Mouse (Mus musculus): ENCODE data around the gene Pheta2. TPM values are rescaled to one million over a fixed set of nuclear protein-coding genes. Genes with fewer than 3 reads are reported as not detected.
A peak's percentile ranks its signal among the peaks of the same experiment; 100 is the strongest.

Gene Pheta2
- polyA plus RNA-seq, 1 experiment from 2014 or later: 5.4 TPM

- Histone ChIP-seq H3K27ac (ENCODE audit: low read depth, low read length) (peak overlapping the region; percentile 87), H3K27me3 (replicated peaks; ENCODE audit: control insufficient read depth, insufficient read depth, low read length) (no peaks in the 10 kb centered on the region), H3K4me3 (ENCODE audit: low read depth, low read length) (peak overlapping the region; percentile 60), H3K9ac (ENCODE audit: low read depth, low read length) (peak overlapping the region; percentile 57; the same call in 1 of the 2 replicates), H3K4me2 (replicated peaks; ENCODE audit: low read depth) (peak overlapping the region; percentile 67), H3K36me3 (ENCODE audit: control insufficient read depth, insufficient read depth) (peaks cover 35% of the 10 kb centered on the region), H3K4me1 (replicated peaks; ENCODE audit: control insufficient read depth, insufficient read depth, low read length) (peaks cover 29% of the 10 kb centered on the region), H3K9me3 (ENCODE audit: control insufficient read depth) (no peaks in the 10 kb centered on the region)
- 27% methylated on average over 14 of the region's 14 CpGs for WGBS
- ATAC-seq: no peak
- TF ChIP-seq CTCF (IDR thresholded peaks at IDR 0.05; ENCODE audit: low read depth): peak; percentile 48
These were observed 8.0 kb downstream of the Pheta2 start for GRCm38 (mm10) chr15:82346580-82347302.

- peak overlapping the region; percentile 67 for H3K4me2 ChIP-seq (replicated peaks; ENCODE audit: low read depth)
- no peak for TF ChIP-seq CTCF (IDR thresholded peaks at IDR 0.05; ENCODE audit: low read depth)
- peak overlapping the region; percentile 57; the same call in 1 of the 2 replicates for H3K9ac ChIP-seq (ENCODE audit: low read depth, low read length)
- H3K4me3 ChIP-seq (ENCODE audit: low read depth, low read length): peak overlapping the region; percentile 60
- peaks cover 35% of the 10 kb centered on the region for H3K36me3 ChIP-seq (ENCODE audit: control insufficient read depth, insufficient read depth)
- 61% methylated on average over 4 of the region's 4 CpGs for WGBS
- peak overlapping the region; percentile 87 for H3K27ac ChIP-seq (ENCODE audit: low read depth, low read length)
- ATAC-seq: no peak
- peaks cover 26% of the 10 kb centered on the region for H3K4me1 ChIP-seq (replicated peaks; ENCODE audit: control insufficient read depth, insufficient read depth, low read length)
- no peaks in the 10 kb centered on the region for H3K9me3 ChIP-seq (ENCODE audit: control insufficient read depth)
- no peaks in the 10 kb centered on the region for H3K27me3 ChIP-seq (replicated peaks; ENCODE audit: control insufficient read depth, insufficient read depth, low read length)
These were observed 8.5 kb downstream of the Pheta2 start for GRCm38 (mm10) chr15:82347303-82347676.

- Histone ChIP-seq H3K36me3 (ENCODE audit: control insufficient read depth, insufficient read depth) (peaks cover 35% of the 10 kb centered on the region), H3K4me3 (ENCODE audit: low read depth, low read length) (no peak overlapping the region), H3K4me2 (replicated peaks; ENCODE audit: low read depth) (peak overlapping the region; percentile 10; the same call in 1 of the 2 replicates), H3K27ac (ENCODE audit: low read depth, low read length) (peak overlapping the region; percentile 72; the same call in 1 of the 2 replicates), H3K9ac (ENCODE audit: low read depth, low read length) (no peak overlapping the region), H3K9me3 (ENCODE audit: control insufficient read depth) (no peaks in the 10 kb centered on the region), H3K4me1 (replicated peaks; ENCODE audit: control insufficient read depth, insufficient read depth, low read length) (peaks cover 24% of the 10 kb centered on the region; the same call in 1 of the 2 replicates), H3K27me3 (replicated peaks; ENCODE audit: control insufficient read depth, insufficient read depth, low read length) (no peaks in the 10 kb centered on the region)
- 91% methylated on average over 12 of the region's 12 CpGs for WGBS
- no peak for ATAC-seq
- TF ChIP-seq CTCF (IDR thresholded peaks at IDR 0.05; ENCODE audit: low read depth): no peak
These were observed 9.1 kb downstream of the Pheta2 start for GRCm38 (mm10) chr15:82347852-82348251.

- Histone ChIP-seq H3K27me3 (replicated peaks; ENCODE audit: control insufficient read depth, insufficient read depth, low read length) (no peaks in the 10 kb centered on the region), H3K27ac (ENCODE audit: low read depth, low read length) (peak overlapping the region; percentile 72), H3K4me2 (replicated peaks; ENCODE audit: low read depth) (peak overlapping the region; percentile 10; the same call in 1 of the 2 replicates), H3K4me3 (ENCODE audit: low read depth, low read length) (no peak overlapping the region), H3K4me1 (replicated peaks; ENCODE audit: control insufficient read depth, insufficient read depth, low read length) (peaks cover 24% of the 10 kb centered on the region; the same call in 1 of the 2 replicates), H3K9me3 (ENCODE audit: control insufficient read depth) (no peaks in the 10 kb centered on the region), H3K36me3 (ENCODE audit: control insufficient read depth, insufficient read depth) (peaks cover 35% of the 10 kb centered on the region), H3K9ac (ENCODE audit: low read depth, low read length) (no peak overlapping the region; the same call in 1 of the 2 replicates)
- 69% methylated on average over 8 of the region's 8 CpGs for WGBS
- TF ChIP-seq CTCF (IDR thresholded peaks at IDR 0.05; ENCODE audit: low read depth): no peak
- no peak for ATAC-seq
These were observed 9.7 kb downstream of the Pheta2 start for GRCm38 (mm10) chr15:82348258-82348998.

GRCm38 (mm10) chr15:82348999-82349341 lies 10.2 kb downstream of the Pheta2 start:
- Histone ChIP-seq H3K9me3 (ENCODE audit: control insufficient read depth) (no peaks in the 10 kb centered on the region), H3K36me3 (ENCODE audit: control insufficient read depth, insufficient read depth) (peaks cover 35% of the 10 kb centered on the region), H3K27me3 (replicated peaks; ENCODE audit: control insufficient read depth, insufficient read depth, low read length) (no peaks in the 10 kb centered on the region), H3K4me2 (replicated peaks; ENCODE audit: low read depth) (no peak overlapping the region), H3K4me1 (replicated peaks; ENCODE audit: control insufficient read depth, insufficient read depth, low read length) (peaks cover 24% of the 10 kb centered on the region; the same call in 1 of the 2 replicates), H3K27ac (ENCODE audit: low read depth, low read length) (peak overlapping the region; percentile 72), H3K4me3 (ENCODE audit: low read depth, low read length) (no peak overlapping the region), H3K9ac (ENCODE audit: low read depth, low read length) (no peak overlapping the region; the same call in 1 of the 2 replicates)
- 35% methylated on average over 2 of the region's 2 CpGs for WGBS
- no peak for ATAC-seq
- TF ChIP-seq CTCF (IDR thresholded peaks at IDR 0.05; ENCODE audit: low read depth): no peak

GRCm38 (mm10) chr15:82350349-82350748 lies 11.6 kb downstream of the Pheta2 start:
- no peaks in the 10 kb centered on the region for H3K27me3 ChIP-seq (replicated peaks; ENCODE audit: control insufficient read depth, insufficient read depth, low read length)
- peaks cover 35% of the 10 kb centered on the region for H3K36me3 ChIP-seq (ENCODE audit: control insufficient read depth, insufficient read depth)
- no peak for ATAC-seq
- H3K4me1 ChIP-seq (replicated peaks; ENCODE audit: control insufficient read depth, insufficient read depth, low read length): peaks cover 24% of the 10 kb centered on the region; the same call in 1 of the 2 replicates
- H3K4me2 ChIP-seq (replicated peaks; ENCODE audit: low read depth): no peak overlapping the region
- no peak overlapping the region for H3K9ac ChIP-seq (ENCODE audit: low read depth, low read length)
- H3K4me3 ChIP-seq (ENCODE audit: low read depth, low read length): no peak overlapping the region
- WGBS: 60% methylated on average over 4 of the region's 4 CpGs
- H3K9me3 ChIP-seq (ENCODE audit: control insufficient read depth): no peaks in the 10 kb centered on the region
- TF ChIP-seq CTCF (IDR thresholded peaks at IDR 0.05; ENCODE audit: low read depth): peak; percentile 42
- peak overlapping the region; percentile 72 for H3K27ac ChIP-seq (ENCODE audit: low read depth, low read length)
